Mouse (Mus musculus) bone marrow macrophage, adult 2 months (primary cell): ENCODE measurements around the gene Ccdc137.

Source experiments
- CTCF ChIP-seq: IDR thresholded peaks from 2 replicates; pipeline ENCODE4 v1.5.1; 2012; ENCODE audit warnings: low read depth, mild to moderate bottlenecking, low read length, moderate library complexity
- POLR2A ChIP-seq: IDR thresholded peaks from 2 replicates; pipeline ENCODE4 v1.6.1; 2012; ENCODE audit warnings: mild to moderate bottlenecking, low read depth, low read length, borderline replicate concordance

GRCm38 (mm10) chr11:120498891-120499290 is 41.0 kb downstream of the Ccdc137 start:
- TF ChIP-seq CTCF, result no peak
- no peak for TF ChIP-seq POLR2A
